Mouse (Mus musculus): Measurements from ENCODE around the gene Commd1. TPM values are rescaled to one million over a fixed set of nuclear protein-coding genes. Genes with fewer than 3 reads are reported as not detected.

The Commd1 gene
- polyA plus RNA-seq, 1 experiment from 2014 or later, result 217 TPM

GRCm38 (mm10) chr11:22872307-22872680 lies 109.9 kb downstream of the Commd1 start:
- Histone ChIP-seq H3K4me1 (ENCODE audit: insufficient read depth, low read depth, low read length) (peaks cover 16% of the 10 kb centered on the region; the same call in 1 of the 2 replicates), H3K9ac (replicated peaks; ENCODE audit: low read depth) (no peak overlapping the region), H3K27ac (ENCODE audit: low read length) (peak overlapping the region; percentile 77), H3K9me3 (ENCODE audit: low read length) (no peaks in the 10 kb centered on the region), H3K4me2 (replicated peaks; ENCODE audit: low read depth, low read length) (peak overlapping the region; percentile 47), H3K36me3 (ENCODE audit: insufficient read depth, low read length) (no peaks in the 10 kb centered on the region), H3K4me3 (ENCODE audit: low read depth, low read length) (peak overlapping the region; percentile 10; the same call in 1 of the 2 replicates), H3K27me3 (replicated peaks; ENCODE audit: insufficient read depth, low read length) (no peaks in the 10 kb centered on the region)
- 34% methylated on average over 4 of the region's 4 CpGs for WGBS
- ATAC-seq (no peak), DNase-seq (ENCODE audit: low spot score) (no peak)
- TF ChIP-seq CTCF (IDR thresholded peaks at IDR 0.05) (no peak), EP300 (IDR thresholded peaks at IDR 0.05) (no peak)

- no peaks in the 10 kb centered on the region for H3K27me3 ChIP-seq (replicated peaks; ENCODE audit: insufficient read depth, low read length)
- H3K36me3 ChIP-seq (ENCODE audit: insufficient read depth, low read length), result no peaks in the 10 kb centered on the region
- DNase-seq (ENCODE audit: low spot score), result peak; percentile 59
- H3K4me2 ChIP-seq (replicated peaks; ENCODE audit: low read depth, low read length), result peak overlapping the region; percentile 47
- peak; percentile 68 for ATAC-seq
- no peak overlapping the region for H3K9ac ChIP-seq (replicated peaks; ENCODE audit: low read depth)
- TF ChIP-seq EP300 (IDR thresholded peaks at IDR 0.05) (no peak), CTCF (IDR thresholded peaks at IDR 0.05) (no peak)
- peaks cover 16% of the 10 kb centered on the region; the same call in 1 of the 2 replicates for H3K4me1 ChIP-seq (ENCODE audit: insufficient read depth, low read depth, low read length)
- H3K27ac ChIP-seq (ENCODE audit: low read length), result peak overlapping the region; percentile 77
- H3K9me3 ChIP-seq (ENCODE audit: low read length), result no peaks in the 10 kb centered on the region
- peak overlapping the region; percentile 10; the same call in 1 of the 2 replicates for H3K4me3 ChIP-seq (ENCODE audit: low read depth, low read length)
- WGBS, result 30% methylated on average over 7 of the region's 7 CpGs
Measured at GRCm38 (mm10) chr11:22871628-22872306, 110.4 kb downstream of the Commd1 start.

GRCm38 (mm10) chr11:22868582-22868981 lies 113.6 kb downstream of the Commd1 start:
- 78% methylated on average over 8 of the region's 8 CpGs for WGBS
- no peaks in the 10 kb centered on the region for H3K27me3 ChIP-seq (replicated peaks; ENCODE audit: insufficient read depth, low read length)
- H3K27ac ChIP-seq (ENCODE audit: low read length), result no peak overlapping the region
- no peak overlapping the region for H3K9ac ChIP-seq (replicated peaks; ENCODE audit: low read depth)
- peaks cover 14% of the 10 kb centered on the region; the same call in 1 of the 2 replicates for H3K4me1 ChIP-seq (ENCODE audit: insufficient read depth, low read depth, low read length)
- no peaks in the 10 kb centered on the region for H3K36me3 ChIP-seq (ENCODE audit: insufficient read depth, low read length)
- no peaks in the 10 kb centered on the region for H3K9me3 ChIP-seq (ENCODE audit: low read length)
- no peak overlapping the region for H3K4me3 ChIP-seq (ENCODE audit: low read depth, low read length)
- ATAC-seq (no peak), DNase-seq (ENCODE audit: low spot score) (no peak)
- TF ChIP-seq EP300 (IDR thresholded peaks at IDR 0.05) (no peak), CTCF (IDR thresholded peaks at IDR 0.05) (no peak)
- H3K4me2 ChIP-seq (replicated peaks; ENCODE audit: low read depth, low read length), result no peak overlapping the region

GRCm38 (mm10) chr11:22867691-22868090 lies 114.5 kb downstream of the Commd1 start:
- no peak for DNase-seq (ENCODE audit: low spot score)
- H3K27me3 ChIP-seq (replicated peaks; ENCODE audit: insufficient read depth, low read length), result no peaks in the 10 kb centered on the region
- 87% methylated on average over 5 of the region's 5 CpGs for WGBS
- no peak overlapping the region for H3K4me2 ChIP-seq (replicated peaks; ENCODE audit: low read depth, low read length)
- no peak overlapping the region for H3K4me3 ChIP-seq (ENCODE audit: low read depth, low read length)
- no peak overlapping the region for H3K9ac ChIP-seq (replicated peaks; ENCODE audit: low read depth)
- H3K36me3 ChIP-seq (ENCODE audit: insufficient read depth, low read length), result no peaks in the 10 kb centered on the region
- ATAC-seq, result no peak
- H3K4me1 ChIP-seq (ENCODE audit: insufficient read depth, low read depth, low read length), result peaks cover 7% of the 10 kb centered on the region; the same call in 1 of the 2 replicates
- TF ChIP-seq CTCF (IDR thresholded peaks at IDR 0.05) (no peak), EP300 (IDR thresholded peaks at IDR 0.05) (no peak)
- no peaks in the 10 kb centered on the region for H3K9me3 ChIP-seq (ENCODE audit: low read length)
- H3K27ac ChIP-seq (ENCODE audit: low read length), result no peak overlapping the region

GRCm38 (mm10) chr11:22865635-22866246 lies 116.4 kb downstream of the Commd1 start:
- no peak overlapping the region for H3K27ac ChIP-seq (ENCODE audit: low read length)
- ATAC-seq (no peak), DNase-seq (ENCODE audit: low spot score) (no peak)
- no peak overlapping the region for H3K4me2 ChIP-seq (replicated peaks; ENCODE audit: low read depth, low read length)
- 87% methylated on average over 7 of the region's 7 CpGs for WGBS
- TF ChIP-seq EP300 (IDR thresholded peaks at IDR 0.05), result no peak
- TF ChIP-seq CTCF (IDR thresholded peaks at IDR 0.05), result no peak
- no peak overlapping the region for H3K4me3 ChIP-seq (ENCODE audit: low read depth, low read length)
- 0 out of 2 replicates have a peak, but pooled peaks cover 3% of the 10 kb centered on the region for H3K4me1 ChIP-seq (ENCODE audit: insufficient read depth, low read depth, low read length)
- H3K9ac ChIP-seq (replicated peaks; ENCODE audit: low read depth), result no peak overlapping the region
- H3K36me3 ChIP-seq (ENCODE audit: insufficient read depth, low read length), result no peaks in the 10 kb centered on the region
- no peaks in the 10 kb centered on the region for H3K9me3 ChIP-seq (ENCODE audit: low read length)
- H3K27me3 ChIP-seq (replicated peaks; ENCODE audit: insufficient read depth, low read length), result no peaks in the 10 kb centered on the region

GRCm38 (mm10) chr11:22864305-22865060 lies 117.7 kb downstream of the Commd1 start:
- Histone ChIP-seq H3K36me3 (ENCODE audit: insufficient read depth, low read length) (no peaks in the 10 kb centered on the region), H3K27ac (ENCODE audit: low read length) (peak overlapping the region; percentile 73), H3K4me2 (replicated peaks; ENCODE audit: low read depth, low read length) (no peak overlapping the region), H3K4me3 (ENCODE audit: low read depth, low read length) (no peak overlapping the region), H3K27me3 (replicated peaks; ENCODE audit: insufficient read depth, low read length) (no peaks in the 10 kb centered on the region), H3K4me1 (ENCODE audit: insufficient read depth, low read depth, low read length) (0 out of 2 replicates have a peak, but pooled peaks cover 3% of the 10 kb centered on the region), H3K9me3 (ENCODE audit: low read length) (no peaks in the 10 kb centered on the region), H3K9ac (replicated peaks; ENCODE audit: low read depth) (no peak overlapping the region)
- 55% methylated on average over 8 of the region's 8 CpGs for WGBS
- TF ChIP-seq EP300 (IDR thresholded peaks at IDR 0.05) (no peak; the same call in 1 of the 2 replicates), CTCF (IDR thresholded peaks at IDR 0.05) (no peak)
- ATAC-seq (peak; percentile 42), DNase-seq (ENCODE audit: low spot score) (peak; percentile 73)

Measured in lung, postnatal 0 days (tissue).